Mouse (Mus musculus): Measurements from ENCODE around the gene Prkn. TPM values are rescaled to one million over a fixed set of nuclear protein-coding genes. Genes with fewer than 3 reads are reported as not detected.

The Prkn gene
- total RNA-seq (2014; fragmentation: Nextera tagmentation) = 5.7 and 7.1 TPM in 2 replicates
- 1.9 and 2.3 TPM in 2 replicates for total RNA-seq (2017)
- 0.80 and 0.86 TPM in 2 replicates for polyA plus RNA-seq (2012)

DNA sequence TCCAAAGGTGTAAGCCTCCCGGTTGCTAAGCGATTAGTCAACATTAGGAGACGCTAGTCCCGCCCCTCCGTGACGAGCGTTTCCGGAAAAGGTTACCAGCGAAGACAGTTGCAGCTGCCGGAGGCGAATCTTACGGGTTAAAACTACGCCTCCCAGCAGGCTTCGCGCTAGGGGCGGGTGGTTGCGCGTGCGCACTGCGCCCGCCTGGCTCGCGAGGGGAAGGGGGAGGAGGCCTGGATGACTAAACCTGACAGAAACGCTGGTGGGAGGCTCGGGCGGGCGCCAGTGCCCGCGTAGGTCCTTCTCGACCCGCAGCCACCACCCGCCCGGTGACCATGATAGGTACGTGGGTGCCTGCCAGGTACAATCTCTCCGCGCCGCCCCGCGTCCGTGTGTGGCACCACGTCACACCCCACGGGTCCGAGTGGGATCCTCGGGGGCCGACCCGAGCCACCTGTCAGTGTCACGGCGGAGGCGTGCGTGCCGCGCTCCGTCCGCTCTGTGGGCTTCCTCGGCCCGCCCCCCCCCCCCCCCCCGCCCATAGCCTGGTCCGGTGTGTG lies at the start of gene Prkn, which contains the start of gene Pacrg:
Gene Prkn, plus strand, starts transcription at position 237 of the 560 bp plus-strand sequence.
Gene Pacrg, minus strand, starts transcription at position 164 of the 560 bp plus-strand sequence.
- DNase-seq (ENCODE audit: low spot score) (peak; percentile 74), ATAC-seq (ENCODE audit: extremely low read depth, insufficient number of reproducible peaks, low FRiP score, poor library complexity, severe bottlenecking) (peak; percentile 98)
- Histone ChIP-seq H3K36me3 (replicated peaks) (no peaks in the 10 kb centered on the region), H3K27me3 (ENCODE audit: insufficient read depth, low read length) (peaks cover 5% of the 10 kb centered on the region; the same call in 1 of the 2 replicates), H3K4me3 (ENCODE audit: low read depth, low read length) (peak within 1 kb of the TSS; percentile 82), H3K4me1 (ENCODE audit: insufficient read depth, low read depth, low read length) (peaks cover 13% of the 10 kb centered on the region), H3K9me3 (replicated peaks) (no peaks in the 10 kb centered on the region)
- TF ChIP-seq GATA1 (IDR thresholded peaks at IDR 0.05; ENCODE audit: borderline replicate concordance, low read length) (no peak), GATA2 (IDR thresholded peaks at IDR 0.05; ENCODE audit: borderline replicate concordance, low read depth, low read length) (no peak), POLR2AphosphoS5 (IDR thresholded peaks at IDR 0.05; ENCODE audit: insufficient replicate concordance, low read depth, low read length) (no peak), CTCF (IDR thresholded peaks at IDR 0.05; ENCODE audit: low read depth, low read length) (no peak), TAL1 (conservative IDR thresholded peaks at IDR 0.05; ENCODE audit: low read depth, low read length) (no peak)

DNA sequence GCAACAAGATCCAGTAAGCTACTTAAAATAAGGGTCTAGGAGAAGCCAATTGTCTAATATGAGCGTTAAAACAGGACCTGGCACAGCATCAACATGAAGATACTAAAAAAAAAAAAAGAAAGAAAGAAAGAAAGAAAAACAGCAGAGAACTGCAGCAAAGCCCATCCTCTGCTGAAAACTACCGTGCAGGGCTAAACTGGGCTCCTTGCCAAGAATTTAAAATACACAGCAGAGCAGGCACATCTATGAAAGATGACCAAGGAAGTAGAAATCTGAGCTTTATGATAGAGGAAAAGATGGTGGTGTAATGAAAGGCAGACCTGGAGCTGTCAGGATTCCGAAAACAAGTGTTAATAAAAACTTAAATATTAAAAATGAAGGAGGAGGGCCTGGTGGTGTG lies 48.5 kb upstream of the Prkn start:
- DNase-seq (ENCODE audit: low spot score) = no peak
- H3K4me3 ChIP-seq (ENCODE audit: low read depth, low read length) = no peak overlapping the region

DNA sequence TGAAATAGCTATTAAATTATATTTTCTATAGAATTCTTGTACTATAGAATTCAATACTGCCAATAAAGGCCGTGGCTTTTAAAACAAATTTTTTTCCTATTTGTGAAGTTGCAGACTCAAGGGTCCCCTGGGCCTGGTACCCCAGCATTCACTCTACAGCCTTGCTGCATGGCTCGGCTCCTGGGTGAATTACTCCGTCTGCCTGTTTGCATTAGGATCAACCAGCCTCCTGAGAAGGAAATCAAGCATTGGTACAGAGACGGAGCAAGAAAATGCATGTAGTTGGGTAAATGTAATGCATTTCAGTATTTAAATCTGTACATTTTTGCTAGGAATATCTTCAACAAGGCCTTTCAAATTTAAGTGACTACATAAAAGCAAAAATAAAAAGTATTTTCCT lies 33.5 kb upstream of the Prkn start:
- DNase-seq (ENCODE audit: low spot score) (no peak), ATAC-seq (ENCODE audit: extremely low read depth, insufficient number of reproducible peaks, low FRiP score, poor library complexity, severe bottlenecking) (no peak)
- H3K27me3 ChIP-seq (ENCODE audit: insufficient read depth, low read length) = peaks cover 3% of the 10 kb centered on the region; the same call in 1 of the 2 replicates
- TF ChIP-seq TAL1 (conservative IDR thresholded peaks at IDR 0.05; ENCODE audit: low read depth, low read length) = no peak
- TF ChIP-seq GATA1 (IDR thresholded peaks at IDR 0.05; ENCODE audit: borderline replicate concordance, low read length) = no peak
- TF ChIP-seq POLR2AphosphoS5 (IDR thresholded peaks at IDR 0.05; ENCODE audit: insufficient replicate concordance, low read depth, low read length) = no peak
- no peak for TF ChIP-seq CTCF (IDR thresholded peaks at IDR 0.05; ENCODE audit: low read depth, low read length)
- TF ChIP-seq GATA2 (IDR thresholded peaks at IDR 0.05; ENCODE audit: borderline replicate concordance, low read depth, low read length) = no peak
- no peaks in the 10 kb centered on the region for H3K9me3 ChIP-seq (replicated peaks)
- no peak overlapping the region for H3K4me3 ChIP-seq (ENCODE audit: low read depth, low read length)
- H3K36me3 ChIP-seq (replicated peaks) = no peaks in the 10 kb centered on the region
- no peaks in the 10 kb centered on the region for H3K4me1 ChIP-seq (ENCODE audit: insufficient read depth, low read depth, low read length)

More for the DNA sequence above, 48.5 kb upstream of the Prkn start:
- Histone ChIP-seq H3K9me3 (replicated peaks) (no peaks in the 10 kb centered on the region), H3K36me3 (replicated peaks) (no peaks in the 10 kb centered on the region), H3K27me3 (ENCODE audit: insufficient read depth, low read length) (peaks cover 6% of the 10 kb centered on the region), H3K4me1 (ENCODE audit: insufficient read depth, low read depth, low read length) (no peaks in the 10 kb centered on the region)
- no peak for ATAC-seq (ENCODE audit: extremely low read depth, insufficient number of reproducible peaks, low FRiP score, poor library complexity, severe bottlenecking)
- no peak for TF ChIP-seq CTCF (IDR thresholded peaks at IDR 0.05; ENCODE audit: low read depth, low read length)
- no peak for TF ChIP-seq POLR2AphosphoS5 (IDR thresholded peaks at IDR 0.05; ENCODE audit: insufficient replicate concordance, low read depth, low read length)

- no peak overlapping the region for H3K4me3 ChIP-seq (ENCODE audit: low read depth, low read length)
- ATAC-seq (ENCODE audit: extremely low read depth, insufficient number of reproducible peaks, low FRiP score, poor library complexity, severe bottlenecking) (no peak), DNase-seq (ENCODE audit: low spot score) (no peak)
- H3K9me3 ChIP-seq (replicated peaks) = no peaks in the 10 kb centered on the region
- H3K4me1 ChIP-seq (ENCODE audit: insufficient read depth, low read depth, low read length) = no peaks in the 10 kb centered on the region
- no peaks in the 10 kb centered on the region for H3K36me3 ChIP-seq (replicated peaks)
- TF ChIP-seq POLR2AphosphoS5 (IDR thresholded peaks at IDR 0.05; ENCODE audit: insufficient replicate concordance, low read depth, low read length) = no peak
- TF ChIP-seq GATA2 (IDR thresholded peaks at IDR 0.05; ENCODE audit: borderline replicate concordance, low read depth, low read length) = no peak
- H3K27me3 ChIP-seq (ENCODE audit: insufficient read depth, low read length) = peaks cover 3% of the 10 kb centered on the region; the same call in 1 of the 2 replicates
Observed at GRCm38 (mm10) chr17:10807261-10807998, 32.8 kb upstream of the Prkn start.

DNA sequence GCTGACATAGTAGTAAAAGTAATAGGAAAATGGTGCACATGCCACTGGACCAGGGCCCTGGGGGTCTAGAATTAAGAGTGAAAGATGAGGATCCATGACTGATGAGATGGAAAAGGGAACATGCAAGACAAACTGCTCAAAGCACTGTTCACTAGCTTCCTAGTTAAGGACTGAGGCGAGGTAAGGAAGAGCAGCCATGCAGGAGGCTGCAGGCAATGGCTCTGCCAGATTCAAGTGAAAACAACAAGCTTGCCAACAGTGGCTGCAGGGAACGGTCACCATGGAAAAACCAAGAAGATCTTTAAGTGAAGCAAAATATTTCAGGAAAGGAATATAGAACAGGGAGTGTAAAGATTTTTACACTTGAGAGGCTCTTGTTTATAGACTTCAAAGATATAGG lies 31.6 kb upstream of the Prkn start:
- Histone ChIP-seq H3K4me3 (ENCODE audit: low read depth, low read length) (no peak overlapping the region), H3K36me3 (replicated peaks) (no peaks in the 10 kb centered on the region), H3K9me3 (replicated peaks) (no peaks in the 10 kb centered on the region), H3K4me1 (ENCODE audit: insufficient read depth, low read depth, low read length) (no peaks in the 10 kb centered on the region), H3K27me3 (ENCODE audit: insufficient read depth, low read length) (peaks cover 3% of the 10 kb centered on the region; the same call in 1 of the 2 replicates)
- TF ChIP-seq TAL1 (conservative IDR thresholded peaks at IDR 0.05; ENCODE audit: low read depth, low read length) (no peak), CTCF (IDR thresholded peaks at IDR 0.05; ENCODE audit: low read depth, low read length) (no peak), GATA2 (IDR thresholded peaks at IDR 0.05; ENCODE audit: borderline replicate concordance, low read depth, low read length) (no peak), GATA1 (IDR thresholded peaks at IDR 0.05; ENCODE audit: borderline replicate concordance, low read length) (no peak), POLR2AphosphoS5 (IDR thresholded peaks at IDR 0.05; ENCODE audit: insufficient replicate concordance, low read depth, low read length) (no peak)
- DNase-seq (ENCODE audit: low spot score) (no peak), ATAC-seq (ENCODE audit: extremely low read depth, insufficient number of reproducible peaks, low FRiP score, poor library complexity, severe bottlenecking) (no peak)

DNA sequence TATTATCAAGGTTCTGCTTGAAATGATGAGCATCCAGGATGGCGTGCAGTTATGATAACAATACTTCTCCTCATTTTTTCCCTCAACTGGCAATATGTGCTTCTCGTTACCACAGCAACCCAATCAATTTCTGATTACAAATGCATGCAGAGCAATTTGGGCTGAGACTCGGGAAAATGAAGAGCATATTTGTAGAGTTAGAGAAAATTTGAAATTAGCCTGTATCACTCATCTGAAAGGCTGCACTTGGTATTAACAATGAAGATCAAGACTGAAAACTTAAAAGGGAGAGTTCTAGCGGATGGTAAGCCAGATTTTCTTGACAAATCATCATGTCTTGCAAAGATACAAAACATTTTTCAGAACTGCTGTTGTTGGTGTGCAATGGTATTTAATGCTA lies 21.2 kb upstream of the Prkn start:
- Histone ChIP-seq H3K9me3 (replicated peaks) (no peaks in the 10 kb centered on the region), H3K36me3 (replicated peaks) (no peaks in the 10 kb centered on the region), H3K4me1 (ENCODE audit: insufficient read depth, low read depth, low read length) (no peaks in the 10 kb centered on the region), H3K27me3 (ENCODE audit: insufficient read depth, low read length) (no peaks in the 10 kb centered on the region), H3K4me3 (ENCODE audit: low read depth, low read length) (no peak overlapping the region)
- TF ChIP-seq GATA2 (IDR thresholded peaks at IDR 0.05; ENCODE audit: borderline replicate concordance, low read depth, low read length) (no peak), POLR2AphosphoS5 (IDR thresholded peaks at IDR 0.05; ENCODE audit: insufficient replicate concordance, low read depth, low read length) (no peak), CTCF (IDR thresholded peaks at IDR 0.05; ENCODE audit: low read depth, low read length) (no peak), GATA1 (IDR thresholded peaks at IDR 0.05; ENCODE audit: borderline replicate concordance, low read length) (no peak), TAL1 (conservative IDR thresholded peaks at IDR 0.05; ENCODE audit: low read depth, low read length) (no peak)
- ATAC-seq (ENCODE audit: extremely low read depth, insufficient number of reproducible peaks, low FRiP score, poor library complexity, severe bottlenecking) = no peak
- no peak for DNase-seq (ENCODE audit: low spot score)

All from G1E (cell line).